Mouse (Mus musculus) kidney, adult 10 weeks (tissue): ENCODE data around the gene Dapl1. TPM values are rescaled to one million over a fixed set of nuclear protein-coding genes. Genes with fewer than 3 reads are reported as not detected.

Experiments used
- polyA plus RNA-seq: library from polyadenylated mRNA; stranded (reverse); fragments of 350-450 nt; fragmentation: Illumina TruSeq; extraction: RNeasy Lipid Tissue Mini Kit (QIAGEN cat#74804); gene quantifications from one replicate; pipeline ENCODE4 v1.2.3, GENCODE M21; 2014; ENCODE audit warnings: low read depth, low replicate concordance

The Dapl1 gene
- polyA plus RNA-seq, result not detected

DNA sequence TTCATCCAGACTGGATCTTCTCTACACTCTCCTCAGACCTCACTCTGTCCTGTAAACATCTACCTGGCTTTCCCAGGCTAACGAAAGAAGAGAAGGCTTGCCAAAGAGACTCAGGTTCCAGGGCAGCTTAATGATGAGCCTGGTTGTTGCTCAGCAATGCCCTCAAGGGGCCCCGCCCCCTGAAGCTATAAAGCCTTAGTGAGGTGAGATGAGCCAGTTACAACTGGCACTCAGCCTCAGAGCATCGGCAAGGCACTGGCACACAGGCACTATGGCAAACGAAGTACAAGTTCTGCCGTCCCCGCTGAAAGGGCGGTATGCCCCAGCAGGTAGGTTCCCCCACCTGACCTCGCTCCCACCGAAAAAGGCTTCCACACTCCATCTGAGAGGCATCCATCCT is at the start of gene Dapl1:
Gene Dapl1, plus strand, starts transcription at position 216 of the 400 bp plus-strand sequence.

Other genes with a start within 250 kb of the Dapl1 start
- 84.3 TPM for gene Tanc1, start 127.4 kb downstream of the Dapl1 start, polyA plus RNA-seq